Mouse (Mus musculus) G1E (cell line): ENCODE data around the gene Ajap1.

Experiments
- CTCF ChIP-seq: IDR thresholded peaks from 2 replicates; pipeline ENCODE4 v1.5.1; 2012; ENCODE audit warnings: low read depth, low read length, inconsistent platforms, mixed read lengths
- POLR2AphosphoS5 ChIP-seq: IDR thresholded peaks from 2 replicates; pipeline ENCODE4 v1.6.1; 2012; ENCODE audit warnings: low read depth, low read length, inconsistent platforms; ENCODE audit not compliant: insufficient replicate concordance

DNA sequence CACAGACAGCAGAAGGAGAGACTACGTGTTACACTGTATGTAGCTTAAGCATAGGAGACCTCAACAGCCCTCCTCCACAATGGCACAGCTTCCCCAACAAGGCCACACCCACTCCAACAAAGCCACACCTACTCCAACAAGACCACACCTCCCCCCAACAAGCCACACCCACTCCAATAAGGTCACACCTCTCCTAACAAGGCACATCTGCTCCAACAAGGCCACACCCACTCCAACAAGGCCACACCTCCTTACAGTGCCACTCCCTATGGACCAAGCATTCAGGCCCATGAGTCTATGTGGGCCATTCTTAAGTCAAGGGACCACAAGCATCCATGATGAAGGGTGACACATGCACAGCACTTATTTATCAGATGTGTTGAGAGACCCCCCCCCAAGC, 28.9 kb upstream of the Ajap1 start:
- no peak for TF ChIP-seq CTCF
- TF ChIP-seq POLR2AphosphoS5 = no peak
